Mouse (Mus musculus) heart, embryonic 14.5 days (tissue): Measurements from ENCODE around the gene Selenoi. TPM values are rescaled to one million over a fixed set of nuclear protein-coding genes. Genes with fewer than 3 reads are reported as not detected.

Source experiments
- ATAC-seq: fragments of 200-750 bp; cut with Nextera tagmentation; 2 replicates; pipeline ENCODE4 v1.8.0; 2017; ENCODE audit warnings: low read depth, moderate TSS enrichment; ENCODE audit not compliant: insufficient number of reproducible peaks, insufficient read depth, low FRiP score
- H3K27ac ChIP-seq, 2 experiments: fragments of 200-500 bp in 1 of 2; fragments of 300-500 bp in 1 of 2; sonication (generic) in 1 of 2; replicated peaks in 1 of 2; 2 replicates each; pipeline ENCODE4 v1.5.1; 2012 to 2014; ENCODE audit warnings: low read depth in 2 of 2, low read length in 2 of 2, control low read depth in 1 of 2, mild to moderate bottlenecking in 1 of 2, mixed read lengths in 1 of 2; ENCODE audit not compliant: control insufficient read depth in 1 of 2, insufficient read depth in 1 of 2
- H3K27me3 ChIP-seq: fragments of 300-500 bp; sonication (generic); 2 replicates; pipeline ENCODE4 v1.6.1; 2014; ENCODE audit warnings: mild to moderate bottlenecking, low read length, control low read depth; ENCODE audit not compliant: control insufficient read depth, insufficient read depth
- H3K36me3 ChIP-seq: fragments of 300-500 bp; sonication (generic); 2 replicates; pipeline ENCODE4 v1.6.1; 2014; ENCODE audit warnings: mild to moderate bottlenecking, control low read depth, low read length, mixed read lengths; ENCODE audit not compliant: control insufficient read depth, insufficient read depth
- H3K4me1 ChIP-seq, 2 experiments: fragments of 200-500 bp in 1 of 2; fragments of 300-500 bp in 1 of 2; sonication (generic) in 1 of 2; 2 replicates each; pipeline ENCODE4 v1.6.1; 2012 to 2014; ENCODE audit warnings: low read length in 2 of 2, control low read depth in 1 of 2, mixed read lengths in 1 of 2; ENCODE audit not compliant: control insufficient read depth in 2 of 2, insufficient read depth in 2 of 2
- H3K4me2 ChIP-seq: fragments of 300-500 bp; sonication (generic); 2 replicates; pipeline ENCODE4 v1.6.1; 2014; ENCODE audit warnings: mild to moderate bottlenecking, low read length
- H3K4me3 ChIP-seq, 2 experiments: fragments of 200-500 bp in 1 of 2; fragments of 300-500 bp in 1 of 2; sonication (generic) in 1 of 2; 2 replicates each; pipeline ENCODE4 v1.5.1; 2012 to 2014; ENCODE audit warnings: low read length in 2 of 2, mild to moderate bottlenecking in 2 of 2, control low read depth in 1 of 2, low read depth in 1 of 2, moderate library complexity in 1 of 2; ENCODE audit not compliant: control insufficient read depth in 1 of 2, insufficient read depth in 1 of 2
- H3K9ac ChIP-seq: fragments of 300-500 bp; sonication (generic); 2 replicates; pipeline ENCODE4 v1.6.1; 2014; ENCODE audit warnings: mild to moderate bottlenecking, low read length
- H3K9me3 ChIP-seq: fragments of 300-500 bp; sonication (generic); 2 replicates; pipeline ENCODE4 v1.6.1; 2016; ENCODE audit warnings: low read length, control low read depth; ENCODE audit not compliant: control insufficient read depth
- WGBS: fragments of 180-500 bp; shearing (Covaris S2); extraction: QIAGEN DNeasy Blood & Tissue Kit; methylation state at CpG from one replicate; pipeline ENCODE4 v1.1.7; 2014; 5-methylcytosine and 5-hydroxymethylcytosine counted together
- polyA plus RNA-seq: library from polyadenylated mRNA; unstranded; fragments of >200 nt; fragmentation: Nextera tagmentation; extraction: Ambion mirVana; gene quantifications from 2 replicates; pipeline ENCODE4 v1.2.1, GENCODE M21; 2014

Gene Selenoi
- polyA plus RNA-seq, 1 experiment from 2014 or later: 18.1 TPM

DNA sequence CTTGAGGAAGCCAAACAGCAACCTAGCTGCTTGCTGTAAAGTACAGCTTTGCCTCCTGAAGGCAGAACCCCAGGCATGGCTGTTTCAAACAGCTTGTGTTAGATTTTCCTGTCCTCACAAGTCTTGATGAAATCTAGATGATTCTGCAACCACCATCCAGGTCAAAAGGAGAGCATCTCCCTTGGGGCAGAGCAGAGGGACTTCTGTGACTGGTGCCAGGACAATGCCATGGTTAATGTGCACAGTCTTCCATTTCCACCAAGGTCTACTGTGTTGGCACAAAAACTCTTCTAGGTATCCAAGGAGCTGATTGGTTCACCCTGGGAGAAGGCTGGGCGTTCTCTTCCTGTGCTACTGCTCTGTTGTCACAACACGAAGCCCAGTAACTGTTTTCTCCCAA, 12.7 kb upstream of the Selenoi start:
- WGBS: 71% methylated on average over 2 of the region's 2 CpGs
- ATAC-seq: no peak
- H3K9me3 ChIP-seq: no peaks in the 10 kb centered on the region
- H3K9ac ChIP-seq: no peak overlapping the region
- no peaks in the 10 kb centered on the region for H3K4me1 ChIP-seq
- no peaks in the 10 kb centered on the region; the same call in 1 of the 2 replicates for H3K27me3 ChIP-seq
- no peak overlapping the region for H3K4me2 ChIP-seq
- peaks cover 5% of the 10 kb centered on the region; the same call in 1 of the 2 replicates for H3K36me3 ChIP-seq
- H3K4me3 ChIP-seq: no peak overlapping the region
- H3K27ac ChIP-seq: no peak overlapping the region

DNA sequence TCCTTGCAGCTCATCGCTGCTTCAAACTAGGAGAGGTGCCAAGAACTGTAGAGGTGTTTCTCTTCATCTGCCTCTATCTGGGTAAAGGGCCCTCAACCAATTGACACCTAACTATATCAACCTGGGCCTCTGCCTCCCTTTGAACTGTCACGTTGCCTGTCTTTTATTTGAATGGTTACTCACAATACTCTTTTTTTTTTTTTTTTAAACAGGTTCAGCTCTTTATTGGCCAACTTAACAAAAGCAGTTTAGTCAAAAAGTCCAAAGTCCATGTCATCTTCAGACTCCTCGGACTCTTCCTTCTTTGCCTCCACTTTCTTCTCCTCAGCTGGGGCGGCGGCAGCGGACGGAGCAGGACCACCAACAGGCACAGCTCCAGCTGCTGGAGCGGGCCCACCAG, 11.7 kb upstream of the Selenoi start:
- H3K36me3 ChIP-seq: peaks cover 5% of the 10 kb centered on the region; the same call in 1 of the 2 replicates
- H3K9ac ChIP-seq: no peak overlapping the region
- H3K4me1 ChIP-seq: no peaks in the 10 kb centered on the region
- H3K27ac ChIP-seq: no peak overlapping the region
- ATAC-seq: no peak
- no peaks in the 10 kb centered on the region for H3K9me3 ChIP-seq
- 87% methylated on average over 8 of the region's 8 CpGs for WGBS
- no peaks in the 10 kb centered on the region; the same call in 1 of the 2 replicates for H3K27me3 ChIP-seq
- H3K4me3 ChIP-seq: no peak overlapping the region
- H3K4me2 ChIP-seq: no peak overlapping the region

DNA sequence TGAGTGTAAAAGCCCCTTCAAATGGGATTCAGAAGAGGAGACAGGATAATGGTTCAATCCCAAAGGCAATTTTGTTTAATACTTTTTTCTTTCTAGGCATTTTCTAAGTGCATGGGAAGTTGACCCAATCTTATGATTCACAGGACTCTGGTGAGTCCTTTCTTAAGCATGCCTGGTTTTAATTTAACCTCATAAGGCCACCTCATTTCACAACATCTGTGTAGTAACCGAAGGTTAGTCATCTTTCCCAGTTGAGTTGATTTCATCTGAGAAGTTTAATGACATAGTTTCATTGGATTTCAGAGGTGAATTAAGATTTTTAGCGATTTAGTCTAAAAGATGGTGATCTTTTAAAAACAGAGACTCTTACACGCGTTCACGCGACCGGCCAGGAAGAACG, 9.7 kb upstream of the Selenoi start:
- Histone ChIP-seq H3K36me3 (peaks cover 5% of the 10 kb centered on the region; the same call in 1 of the 2 replicates), H3K9ac (no peak overlapping the region), H3K27ac (no peak overlapping the region), H3K27me3 (no peaks in the 10 kb centered on the region), H3K4me2 (no peak overlapping the region), H3K4me1 (no peaks in the 10 kb centered on the region), H3K9me3 (no peaks in the 10 kb centered on the region), H3K4me3 (no peak overlapping the region)
- WGBS: 95% methylated on average over 8 of the region's 8 CpGs
- ATAC-seq: no peak

DNA sequence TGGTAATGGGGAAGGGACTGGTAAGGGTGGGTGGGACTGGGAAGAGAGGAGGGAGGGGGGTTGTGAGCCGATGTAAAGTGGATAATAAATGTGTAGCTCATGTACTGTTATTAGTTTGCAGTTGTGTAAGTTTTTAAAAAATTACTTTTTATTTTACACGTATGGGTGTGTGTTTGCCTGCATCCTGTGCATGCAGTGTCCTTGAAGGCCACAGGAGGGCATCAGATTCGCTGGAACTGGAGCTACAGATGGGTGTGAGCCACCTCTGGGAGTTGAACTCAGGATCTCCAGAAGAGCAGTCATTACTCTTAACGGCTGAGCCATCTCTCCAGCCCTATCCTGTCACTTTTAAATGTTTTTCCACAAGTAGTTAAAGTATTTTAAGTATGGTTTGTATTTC, 1.5 kb upstream of the Selenoi start:
- Histone ChIP-seq H3K9me3 (no peaks in the 10 kb centered on the region), H3K4me3 (no peak overlapping the region), H3K4me1 (peaks cover 0 to 20% of the 10 kb centered on the region in 2 experiments; a peak in 2 of 4 replicates), H3K4me2 (no peak overlapping the region), H3K27me3 (no peaks in the 10 kb centered on the region), H3K9ac (no peak overlapping the region), H3K27ac (no peak overlapping the region), H3K36me3 (no peaks in the 10 kb centered on the region)
- no peak for ATAC-seq
- WGBS: 83% methylated on average over 4 of the region's 4 CpGs

DNA sequence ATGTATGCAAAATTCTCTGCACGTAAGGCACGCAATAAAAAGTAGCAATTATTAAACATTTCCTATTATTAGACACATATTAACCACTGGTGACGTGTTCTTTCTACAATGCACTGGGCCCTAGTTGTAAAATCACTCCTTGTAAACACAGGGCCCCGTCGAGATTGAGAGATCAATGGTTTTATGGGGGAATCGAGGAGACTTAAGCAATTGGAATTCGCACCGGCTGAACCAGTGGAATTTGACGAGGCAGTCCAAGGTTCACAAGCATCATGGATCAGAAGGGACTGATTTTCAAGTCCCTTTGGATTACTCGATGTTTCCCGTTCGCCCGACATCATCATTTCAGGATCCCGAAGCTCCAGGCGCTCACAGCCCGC, 500 bp upstream of the Selenoi start:
- peak overlapping the region; percentile 75 for H3K9ac ChIP-seq
- peaks cover 0 to 20% of the 10 kb centered on the region in 2 experiments; a peak in 2 of 4 replicates for H3K4me1 ChIP-seq
- WGBS: 45% methylated on average over 16 of the region's 16 CpGs
- no peaks in the 10 kb centered on the region for H3K36me3 ChIP-seq
- no peak for ATAC-seq
- H3K27ac ChIP-seq: peak overlapping the region; percentile 48 to 92
- no peaks in the 10 kb centered on the region for H3K9me3 ChIP-seq
- H3K4me2 ChIP-seq: peak overlapping the region; percentile 93
- peak overlapping the region; percentile 76 to 80 for H3K4me3 ChIP-seq
- no peaks in the 10 kb centered on the region for H3K27me3 ChIP-seq

DNA sequence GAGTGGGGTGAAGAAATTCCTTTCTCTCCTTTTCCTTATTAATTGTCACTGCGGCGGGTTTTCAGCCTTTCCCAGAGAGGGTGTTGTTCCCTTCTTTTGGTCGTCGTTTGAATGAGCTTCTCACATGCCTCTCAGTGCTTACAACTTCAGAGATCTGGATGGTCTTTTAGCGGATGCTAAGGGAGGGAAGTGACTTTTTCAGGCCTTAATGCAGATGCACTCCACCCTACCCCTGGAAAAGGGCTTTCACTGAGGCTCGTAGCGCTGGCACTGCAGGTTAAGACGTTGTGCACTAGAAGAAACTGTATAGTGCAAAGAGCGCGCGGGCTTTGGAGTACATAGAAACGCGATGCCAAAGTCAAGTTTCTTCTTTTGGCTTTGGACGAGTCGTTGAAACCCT, 661 bp downstream of the Selenoi start:
- H3K9ac ChIP-seq: peak overlapping the region; percentile 83
- no peaks in the 10 kb centered on the region for H3K36me3 ChIP-seq
- WGBS: 3% methylated on average over 15 of the region's 15 CpGs
- H3K27me3 ChIP-seq: no peaks in the 10 kb centered on the region
- no peaks in the 10 kb centered on the region for H3K9me3 ChIP-seq
- peak overlapping the region; percentile 76 to 80 for H3K4me3 ChIP-seq
- ATAC-seq: no peak
- peaks cover 0 to 20% of the 10 kb centered on the region in 2 experiments; a peak in 2 of 4 replicates for H3K4me1 ChIP-seq
- H3K27ac ChIP-seq: peak overlapping the region; percentile 88 to 92
- peak overlapping the region; percentile 93 for H3K4me2 ChIP-seq

DNA sequence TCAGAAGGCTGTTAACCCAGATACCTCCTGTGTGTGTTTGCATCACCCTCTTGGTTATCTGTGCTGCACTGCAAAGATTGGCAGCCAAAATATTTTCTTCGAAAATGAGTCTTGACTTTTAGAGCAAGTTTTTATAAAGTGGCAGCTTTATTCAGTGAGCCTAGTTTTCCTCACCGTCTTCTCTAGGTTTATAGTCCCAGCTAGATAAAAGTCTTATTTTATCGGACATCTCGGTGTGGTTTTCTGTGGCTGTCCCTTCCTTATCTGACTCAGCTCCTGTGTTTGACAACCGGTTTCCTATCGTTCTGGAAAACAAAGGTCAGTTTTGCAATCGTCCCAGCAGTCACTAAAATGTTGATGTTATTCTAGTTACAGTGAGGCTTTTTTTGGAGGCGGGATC, 1.6 kb downstream of the Selenoi start:
- ATAC-seq: no peak
- Histone ChIP-seq H3K4me2 (peak overlapping the region; percentile 93), H3K9me3 (no peaks in the 10 kb centered on the region), H3K36me3 (no peaks in the 10 kb centered on the region), H3K9ac (peak overlapping the region; percentile 83), H3K27me3 (no peaks in the 10 kb centered on the region), H3K27ac (no peak overlapping the region), H3K4me1 (peaks cover 0 to 20% of the 10 kb centered on the region in 2 experiments; a peak in 2 of 4 replicates), H3K4me3 (peak overlapping the region in 1 of 2 experiments; percentile 80; a peak in 2 of 4 replicates)
- WGBS: 24% methylated on average over 8 of the region's 8 CpGs

DNA sequence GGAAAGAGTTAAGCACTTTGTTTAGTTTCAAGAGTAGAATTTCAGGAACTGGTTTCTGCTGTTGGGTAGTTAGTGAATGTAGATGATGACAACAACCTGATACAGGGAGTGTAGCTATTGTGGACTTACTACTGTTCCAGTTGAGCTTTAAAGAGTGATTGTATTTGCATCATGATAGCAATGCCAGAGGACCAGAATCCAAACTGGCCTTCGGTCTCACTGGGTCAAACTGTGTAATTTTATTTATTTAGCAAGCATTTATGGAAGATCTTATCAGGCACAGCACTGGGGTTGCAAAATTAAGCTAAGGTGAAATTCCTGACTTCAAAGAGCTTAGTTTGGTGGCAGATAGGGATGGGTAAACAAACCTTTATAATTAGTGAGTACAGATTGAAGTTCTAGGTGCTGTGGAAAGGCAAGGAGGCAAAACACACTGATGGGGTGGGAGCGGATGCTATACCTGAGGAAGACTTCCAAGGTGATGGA, 3.3 kb downstream of the Selenoi start:
- ATAC-seq: no peak
- Histone ChIP-seq H3K27ac (no peak overlapping the region), H3K4me3 (no peak overlapping the region), H3K9ac (no peak overlapping the region), H3K4me2 (no peak overlapping the region), H3K27me3 (no peaks in the 10 kb centered on the region), H3K36me3 (no peaks in the 10 kb centered on the region), H3K4me1 (peaks cover 0 to 20% of the 10 kb centered on the region in 2 experiments; a peak in 2 of 4 replicates), H3K9me3 (no peaks in the 10 kb centered on the region)
- 87% methylated on average over 2 of the region's 2 CpGs for whole genome bisulfite sequencing
